Mouse (Mus musculus) bone marrow, adult 2 months (tissue): ENCODE data around the gene Pan3.

ENCODE experiments used
- CTCF ChIP-seq: fragments of 200-500 bp; IDR thresholded peaks from 2 replicates; pipeline ENCODE4 v1.5.1; 2011; ENCODE audit warnings: low read length, control low read depth; ENCODE audit not compliant: control insufficient read depth, insufficient read depth
- POLR2A ChIP-seq: fragments of 200-500 bp; IDR thresholded peaks from 2 replicates; pipeline ENCODE4 v1.6.1; 2011; ENCODE audit warnings: low read depth, mild to moderate bottlenecking, control low read depth, low read length, borderline replicate concordance; ENCODE audit not compliant: control insufficient read depth

- TF ChIP-seq POLR2A, result no peak
- TF ChIP-seq CTCF, result no peak
These were observed 73.0 kb downstream of the Pan3 start for GRCm38 (mm10) chr5:147502921-147503320.
